Mouse (Mus musculus) bone marrow macrophage, adult 2 months (primary cell): ENCODE data around the gene Ngef. TPM values are rescaled to one million over a fixed set of nuclear protein-coding genes. Genes with fewer than 3 reads are reported as not detected.
A peak's percentile ranks its signal among the peaks of the same experiment; 100 is the strongest.

Experiments used
- H3K27ac ChIP-seq: 2 replicates; pipeline ENCODE4 v1.5.1; 2012; ENCODE audit warnings: low read depth, low read length; ENCODE audit not compliant: insufficient read depth
- H3K4me1 ChIP-seq: 2 replicates; pipeline ENCODE4 v1.6.1; 2012; ENCODE audit warnings: low read length; ENCODE audit not compliant: control insufficient read depth, insufficient read depth
- H3K4me3 ChIP-seq: 2 replicates; pipeline ENCODE4 v1.5.1; 2012; ENCODE audit warnings: mild to moderate bottlenecking, low read length, moderate library complexity; ENCODE audit not compliant: insufficient read depth
- CTCF ChIP-seq: IDR thresholded peaks from 2 replicates; pipeline ENCODE4 v1.5.1; 2012; ENCODE audit warnings: low read depth, mild to moderate bottlenecking, low read length, moderate library complexity
- POLR2A ChIP-seq: IDR thresholded peaks from 2 replicates; pipeline ENCODE4 v1.6.1; 2012; ENCODE audit warnings: mild to moderate bottlenecking, low read depth, low read length, borderline replicate concordance
- polyA plus RNA-seq: library from polyadenylated mRNA; stranded (reverse); fragments of >200 nt; gene quantifications from 2 replicates; pipeline ENCODE4 v1.2.4, GENCODE M21; 2012; ENCODE audit not compliant: missing spikeins, insufficient read depth, insufficient read length

Ngef gene
- polyA plus RNA-seq, 1 experiment, result not detected

- TF ChIP-seq POLR2A (no peak), CTCF (no peak)
- no peaks in the 10 kb centered on the region for H3K4me1 ChIP-seq
- no peak overlapping the region for H3K4me3 ChIP-seq
- no peak overlapping the region for H3K27ac ChIP-seq
These were observed 48.6 kb downstream of the Ngef start for GRCm38 (mm10) chr1:87525041-87525440.

- TF ChIP-seq CTCF (no peak), POLR2A (no peak)
- Histone ChIP-seq H3K27ac (no peak overlapping the region), H3K4me1 (no peaks in the 10 kb centered on the region), H3K4me3 (no peak overlapping the region)
These were observed 52.1 kb downstream of the Ngef start for GRCm38 (mm10) chr1:87521523-87521922.

DNA sequence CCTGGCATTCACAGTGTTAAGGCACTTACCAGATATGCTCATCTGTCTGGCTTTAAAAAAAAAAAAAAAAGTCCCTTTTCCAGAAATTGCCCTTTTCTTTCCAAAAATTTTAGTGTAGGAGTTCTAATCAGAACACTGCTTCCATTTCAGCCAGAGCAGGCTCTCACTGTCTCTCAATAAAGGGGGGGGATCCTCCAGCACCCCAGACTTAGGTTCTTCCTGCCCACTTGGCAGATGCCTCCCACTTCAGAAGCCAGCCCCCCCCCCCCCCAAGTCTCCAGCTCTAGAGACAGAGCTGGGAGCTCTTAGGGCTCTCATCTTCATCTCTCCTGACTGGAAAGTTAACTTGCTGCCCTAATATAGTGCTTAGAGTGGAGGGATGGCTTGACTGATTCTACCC, 53.2 kb downstream of the Ngef start:
- Histone ChIP-seq H3K4me3 (no peak overlapping the region), H3K27ac (no peak overlapping the region), H3K4me1 (no peaks in the 10 kb centered on the region)
- TF ChIP-seq POLR2A, result no peak
- no peak for TF ChIP-seq CTCF

DNA sequence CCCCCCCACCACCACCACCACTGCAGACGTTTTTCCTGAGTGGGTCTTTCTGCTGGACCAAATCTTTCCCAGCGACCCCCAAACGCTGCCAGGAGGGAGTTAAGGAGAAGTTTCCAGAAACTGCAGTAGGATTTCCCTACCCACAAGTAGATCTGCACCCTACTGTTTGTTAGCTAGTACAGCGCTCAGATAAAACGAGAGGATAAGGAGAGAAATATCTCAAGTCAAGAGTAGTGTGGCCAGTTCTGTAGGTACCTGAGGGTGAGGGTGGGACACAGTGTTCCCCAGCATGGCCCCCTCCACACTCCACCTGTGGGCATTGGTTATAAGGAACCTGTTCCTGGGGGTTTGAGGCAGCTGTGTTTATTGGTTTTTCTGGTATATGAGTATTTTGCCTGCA, 62.8 kb downstream of the Ngef start:
- H3K27ac ChIP-seq, result no peak overlapping the region
- H3K4me3 ChIP-seq, result no peak overlapping the region
- no peaks in the 10 kb centered on the region for H3K4me1 ChIP-seq
- TF ChIP-seq CTCF (no peak), POLR2A (no peak)

DNA sequence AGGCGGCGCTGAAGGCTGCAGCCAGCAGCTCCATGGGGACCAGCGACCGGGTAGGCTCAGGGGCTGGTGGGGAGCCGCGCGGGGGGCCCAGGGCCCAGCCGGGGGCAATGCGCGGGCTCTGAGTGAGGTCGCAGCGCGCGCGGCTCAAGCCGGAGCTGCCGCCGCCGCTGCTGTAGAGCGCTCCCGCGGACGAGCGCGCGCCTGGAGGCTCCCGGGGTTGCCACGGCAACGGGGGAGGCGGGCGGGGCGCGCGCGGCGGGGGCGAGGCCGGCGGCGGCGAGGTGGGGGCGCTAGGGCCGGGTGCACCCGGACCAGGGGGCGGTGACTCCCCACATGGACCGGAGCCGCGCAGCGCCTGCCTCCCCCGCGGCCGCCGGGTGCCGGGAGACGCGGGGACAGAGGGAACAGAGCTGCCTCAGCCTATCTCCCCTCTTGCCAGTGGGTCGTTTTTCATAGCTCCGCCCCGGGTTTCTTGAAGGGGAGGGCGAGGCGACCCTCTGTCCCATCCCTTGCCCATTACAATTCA, 63.4 kb downstream of the Ngef start:
- H3K4me1 ChIP-seq, result no peaks in the 10 kb centered on the region
- H3K27ac ChIP-seq, result no peak overlapping the region
- H3K4me3 ChIP-seq, result peak overlapping the region; percentile 36
- TF ChIP-seq POLR2A (no peak), CTCF (no peak)

DNA sequence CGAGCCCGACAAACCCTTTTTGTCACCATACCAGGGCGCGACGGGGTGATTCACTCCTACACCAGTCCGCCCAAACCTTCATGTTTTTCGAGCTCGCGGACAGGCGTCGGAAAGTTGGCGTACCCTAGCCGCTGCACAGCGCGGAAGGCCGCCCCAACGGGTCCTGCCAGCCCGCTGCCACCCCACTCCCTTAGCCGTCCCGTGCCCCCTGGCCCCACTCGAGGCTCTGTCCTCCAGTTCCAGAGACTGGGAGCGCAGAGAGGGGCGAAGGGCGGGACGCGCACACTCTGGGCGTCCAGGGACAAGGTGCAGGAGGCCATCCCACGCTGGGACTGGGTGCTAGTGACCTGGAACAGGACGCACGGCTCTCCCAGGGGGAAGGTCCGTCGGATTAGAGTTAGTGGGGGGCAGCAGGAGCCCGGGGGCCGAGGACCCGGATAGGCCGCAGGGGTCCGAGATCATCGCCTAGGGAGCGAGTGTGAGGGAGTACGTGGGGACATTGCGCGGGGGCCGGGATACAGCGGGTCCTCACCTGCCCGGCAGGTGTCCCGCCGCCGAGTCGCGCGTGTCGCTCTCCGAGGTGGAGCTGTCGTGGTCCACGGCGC, 64.0 kb downstream of the Ngef start, which contains the start of gene Neu2:
TSS of gene Neu2 (plus strand) at position 329 of the 605 bp plus-strand sequence.
- no peaks in the 10 kb centered on the region for H3K4me1 ChIP-seq
- no peak within 1 kb of the TSS for H3K27ac ChIP-seq
- peak within 1 kb of the TSS; percentile 36 for H3K4me3 ChIP-seq
- no peak for TF ChIP-seq POLR2A
- no peak for TF ChIP-seq CTCF

DNA sequence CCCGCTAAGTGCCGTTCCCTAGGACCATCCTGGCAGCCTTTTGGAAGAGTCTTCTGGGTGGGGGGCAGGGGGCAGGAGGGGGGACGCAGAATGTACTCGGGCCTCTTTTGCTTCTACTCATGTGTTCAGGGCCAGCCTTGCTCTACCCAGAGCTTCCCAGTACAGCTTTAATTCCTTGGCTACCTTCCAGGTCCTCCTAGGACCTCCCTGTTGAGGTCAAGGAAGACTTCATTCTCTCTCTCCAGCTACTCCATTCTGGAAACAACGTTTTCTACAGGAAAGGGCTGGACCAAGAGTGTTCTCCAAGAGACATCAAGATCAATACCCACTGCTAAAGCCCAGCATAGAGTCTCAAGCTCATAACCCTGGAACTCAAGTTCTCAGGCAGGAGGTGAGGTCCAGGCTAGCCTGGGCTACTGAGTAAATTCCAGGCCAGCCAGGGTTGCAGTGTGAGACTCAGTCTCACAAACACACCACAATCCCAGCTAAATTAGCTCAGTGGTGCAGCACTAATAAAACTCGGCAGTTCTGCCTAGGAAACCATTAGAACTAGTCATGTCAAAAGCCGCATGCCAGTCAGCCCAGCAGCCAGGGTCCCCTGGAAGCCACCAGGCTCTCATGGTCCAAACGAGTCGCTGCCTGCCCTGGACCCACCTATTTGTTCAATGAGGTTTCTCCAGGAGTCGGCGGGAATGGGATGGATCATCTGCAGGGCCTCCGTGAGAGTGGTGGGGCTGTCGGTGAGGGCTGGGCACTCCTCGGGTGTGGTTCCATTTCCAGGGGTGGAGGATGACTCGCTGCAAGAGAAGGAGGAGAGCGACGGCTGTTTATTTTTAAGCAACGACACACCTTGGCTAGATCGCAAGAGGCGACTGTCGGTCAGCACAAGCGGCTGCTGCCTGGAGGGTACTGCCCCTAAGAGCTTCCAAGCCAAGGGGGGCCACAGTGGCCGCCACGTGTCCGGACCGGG, 64.8 kb downstream of the Ngef start:
- Histone ChIP-seq H3K4me3 (no peak overlapping the region), H3K27ac (no peak overlapping the region), H3K4me1 (no peaks in the 10 kb centered on the region)
- TF ChIP-seq CTCF, result no peak
- no peak for TF ChIP-seq POLR2A

DNA sequence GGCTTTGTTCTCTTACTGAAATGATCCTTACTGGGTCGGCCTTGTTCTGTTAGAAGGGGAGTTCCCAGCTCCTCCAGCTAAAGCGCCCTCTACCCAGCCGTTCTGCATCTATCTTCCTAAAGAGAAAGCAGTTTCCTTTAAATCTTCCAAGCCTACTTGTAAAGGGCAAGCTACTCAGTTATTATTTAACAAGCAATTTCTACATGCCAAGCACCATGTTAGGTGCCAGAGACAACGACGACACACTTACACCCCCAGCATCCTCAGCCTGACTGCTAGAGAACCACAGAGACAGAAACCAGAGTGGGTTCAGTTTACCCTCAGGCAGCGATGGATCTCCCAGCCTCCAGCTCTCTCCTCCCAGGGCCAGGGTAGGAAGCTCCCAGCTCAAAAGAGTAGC, 65.8 kb downstream of the Ngef start:
- Histone ChIP-seq H3K4me1 (no peaks in the 10 kb centered on the region), H3K4me3 (no peak overlapping the region), H3K27ac (no peak overlapping the region)
- no peak for TF ChIP-seq CTCF
- TF ChIP-seq POLR2A, result no peak

- no peaks in the 10 kb centered on the region for H3K4me1 ChIP-seq
- no peak for TF ChIP-seq CTCF
These were observed 68.1 kb downstream of the Ngef start for GRCm38 (mm10) chr1:87505524-87505923.

GRCm38 (mm10) chr1:87493542-87493941, 80.1 kb downstream of the Ngef start:
- no peak overlapping the region for H3K27ac ChIP-seq
- TF ChIP-seq CTCF (no peak), POLR2A (no peak)
- no peaks in the 10 kb centered on the region for H3K4me1 ChIP-seq
- H3K4me3 ChIP-seq, result no peak overlapping the region

More at GRCm38 (mm10) chr1:87505524-87505923, 68.1 kb downstream of the Ngef start:
- Histone ChIP-seq H3K27ac (no peak overlapping the region), H3K4me3 (no peak overlapping the region)
